Mouse (Mus musculus) spleen, postnatal 0 days (tissue): ENCODE results near the gene Lsm5. TPM values are rescaled to one million over a fixed set of nuclear protein-coding genes. Genes with fewer than 3 reads are reported as not detected.

Source experiments
- polyA plus RNA-seq: library from polyadenylated mRNA; unstranded; fragments of >200 nt; fragmentation: Nextera tagmentation; extraction: Ambion mirVana; gene quantifications from 2 replicates; pipeline ENCODE4 v1.2.1, GENCODE M21; 2015

The Lsm5 gene
- polyA plus RNA-seq: 124 and 145 TPM in 2 replicates

DNA sequence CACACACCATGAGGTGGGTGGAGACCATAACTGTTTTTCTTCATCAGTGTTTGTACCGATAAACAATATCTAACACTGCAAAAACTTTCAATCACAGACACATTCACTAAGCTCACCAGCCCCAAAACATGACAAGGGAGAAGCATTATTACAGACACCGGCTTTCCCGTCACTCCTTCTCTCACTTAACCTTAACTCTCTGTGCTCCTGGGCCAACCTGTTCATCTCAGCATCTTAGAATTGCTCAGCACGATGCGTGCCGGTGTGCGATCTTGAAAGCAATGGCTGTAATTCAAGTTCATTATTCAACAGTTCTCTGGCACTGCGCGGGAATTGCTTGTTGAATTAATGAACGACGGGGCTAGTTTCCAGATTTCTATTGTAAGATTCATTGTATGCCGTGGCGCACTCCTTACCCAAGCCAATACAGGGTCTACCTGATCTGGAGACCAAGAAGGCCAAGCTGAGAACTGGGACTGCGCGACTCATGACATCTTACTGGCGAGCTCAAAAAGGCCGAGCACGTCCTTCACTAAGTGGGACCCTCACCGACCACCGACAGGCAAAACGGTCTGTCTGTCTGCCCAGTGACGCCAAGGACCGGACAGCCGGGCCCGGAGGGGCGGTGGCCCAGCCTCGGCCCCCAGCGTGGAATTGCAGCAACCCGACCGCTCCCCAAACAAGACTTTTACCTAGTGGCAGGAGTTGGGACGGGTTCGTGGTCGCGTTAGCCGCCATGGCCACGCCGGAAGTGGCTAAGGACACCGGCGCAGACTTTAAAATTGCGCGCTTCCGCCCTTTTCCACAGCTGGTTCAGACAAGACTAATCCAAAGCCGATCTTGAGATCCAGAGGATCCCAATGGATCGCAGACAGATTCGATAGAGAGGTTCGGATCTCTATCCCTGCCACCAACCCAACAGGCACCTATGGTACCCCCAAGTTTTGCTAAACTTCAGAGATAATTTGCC, at the start of gene Lsm5:
Gene Lsm5, minus strand, starts transcription at position 780 of the 970 bp plus-strand sequence.

DNA sequence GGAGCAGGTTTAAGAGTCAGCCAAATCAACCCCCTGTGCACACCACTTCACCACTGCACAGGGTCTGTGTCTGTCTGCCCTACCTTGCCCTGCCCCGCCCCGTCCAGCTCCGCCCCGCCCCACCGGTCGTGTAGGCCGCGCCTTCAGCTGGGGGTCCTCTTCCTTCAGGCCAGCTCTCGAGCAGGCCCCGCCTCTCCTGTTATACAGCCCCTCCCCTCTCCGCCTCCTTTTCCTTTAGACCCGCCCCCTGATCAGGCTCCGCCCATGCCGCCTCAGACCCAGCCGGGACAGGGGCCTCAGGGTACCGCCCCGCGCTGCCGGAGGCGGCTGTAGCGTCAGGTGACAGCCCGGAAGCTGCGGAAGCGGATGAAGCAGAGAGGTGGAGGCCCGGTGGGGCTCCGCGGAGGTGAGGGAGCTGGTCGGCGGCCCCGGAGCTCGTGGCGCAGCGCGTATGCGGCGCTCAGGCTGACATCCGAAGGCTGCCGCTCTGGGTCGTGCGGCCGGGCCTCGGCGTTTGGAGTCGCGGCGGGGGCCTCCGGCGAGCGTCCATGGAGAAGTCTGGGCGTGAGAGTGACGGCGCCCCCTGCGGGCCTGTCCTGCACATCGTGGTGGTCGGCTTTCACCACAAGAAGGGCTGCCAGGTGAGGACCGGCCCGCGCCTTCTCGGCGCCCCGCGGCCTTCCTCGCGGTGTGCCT, 10.2 kb upstream of the Lsm5 start, which contains the start of gene Avl9:
Gene Avl9, plus strand, starts transcription at position 326 of the 696 bp plus-strand sequence.

Other genes starting within 250 kb of the Lsm5 start
- 0.31 and 0.64 TPM in 2 replicates for gene Pde1c, start 135.6 kb downstream of the Lsm5 start, polyA plus RNA-seq
- gene Avl9, start 10.2 kb upstream of the Lsm5 start, polyA plus RNA-seq: 6.1 and 7.1 TPM in 2 replicates
- 15.0 and 15.1 TPM in 2 replicates for gene Kbtbd2, start 93.1 kb upstream of the Lsm5 start, polyA plus RNA-seq
- gene Fkbp9, start 127.3 kb upstream of the Lsm5 start, polyA plus RNA-seq: 27.9 and 33.6 TPM in 2 replicates
- 214 and 265 TPM in 2 replicates for gene Nt5c3, start 219.2 kb upstream of the Lsm5 start, polyA plus RNA-seq
- 0.38 and 0.41 TPM in 2 replicates for gene Vmn1r4, start 219.3 kb upstream of the Lsm5 start, polyA plus RNA-seq